21 mouse cellular contexts compared by ENCODE assay signal in genomic region chr16:19185434-19186256, GRCm38 (mm10).
"Had no signal": no experiment of that assay in that cellular context is flagged by ENCODE, and none has a peak within 500 bp of the region (broad histone marks: within the 10 kb centered on the region; RNA-seq: fewer than 3 reads in every experiment).

No protein-coding gene starts in this region.

- H3K9ac ChIP-seq: heart, embryonic 13.5 days; heart, embryonic 15.5 days; hindbrain, embryonic 14.5 days; intestine, embryonic 15.5 days; limb, embryonic 13.5 days; limb, embryonic 15.5 days; liver, embryonic 12.5 days had no signal

- H3K4me3 ChIP-seq: heart, adult 2 months; heart, embryonic 13.5 days; heart, embryonic 15.5 days; intestine, embryonic 15.5 days; layer of hippocampus, adult 2 months; limb, embryonic 13.5 days; limb, embryonic 15.5 days; liver, embryonic 12.5 days had no signal

- H3K4me1 ChIP-seq: heart, embryonic 13.5 days; heart, embryonic 15.5 days; intestine, embryonic 15.5 days; limb, embryonic 13.5 days; limb, embryonic 15.5 days; liver, embryonic 12.5 days had no signal

- H3K36me3 ChIP-seq: heart, embryonic 13.5 days; heart, embryonic 15.5 days; intestine, embryonic 15.5 days; limb, embryonic 13.5 days; limb, embryonic 15.5 days; liver, embryonic 12.5 days had no signal

- H3K4me2 ChIP-seq: heart, embryonic 11.5 days; heart, embryonic 13.5 days; heart, embryonic 15.5 days; hindbrain, embryonic 14.5 days; intestine, embryonic 15.5 days; limb, embryonic 13.5 days; limb, embryonic 15.5 days; liver, embryonic 12.5 days had no signal

- H3K9me3 ChIP-seq: heart, embryonic 13.5 days; heart, embryonic 15.5 days; intestine, embryonic 15.5 days; limb, embryonic 13.5 days; limb, embryonic 15.5 days; liver, embryonic 12.5 days had no signal

- H3K27me3 ChIP-seq: heart, embryonic 13.5 days; heart, embryonic 15.5 days; intestine, embryonic 15.5 days; limb, embryonic 13.5 days; limb, embryonic 15.5 days; liver, embryonic 12.5 days had no signal

- H3K27ac ChIP-seq: heart, adult 2 months; heart, embryonic 13.5 days; heart, embryonic 15.5 days; hindbrain, embryonic 14.5 days; intestine, embryonic 15.5 days; layer of hippocampus, adult 2 months; limb, embryonic 13.5 days; limb, embryonic 15.5 days; liver, embryonic 12.5 days had no signal

- DNase-seq: gastrocnemius, postnatal 14 days; gastrocnemius, postnatal 36 days; heart, adult 11 months; heart, adult 2 months; heart, postnatal 14 days; heart, postnatal 36 days; kidney, adult 18-20 months; kidney, adult 8-10 months; kidney, postnatal 10 days; kidney, postnatal 25 days; kidney, postnatal 4 days; left cerebral cortex, postnatal 4 days had no signal
